Mouse (Mus musculus) erythroblast, embryonic 14.5 days (primary cell): Measurements from ENCODE around the gene Gtpbp2. TPM values are rescaled to one million over a fixed set of nuclear protein-coding genes. Genes with fewer than 3 reads are reported as not detected.

ENCODE experiments used
- H3K27me3 ChIP-seq: 2 replicates; pipeline ENCODE4 v1.6.1; 2012; ENCODE audit warnings: inconsistent platforms; ENCODE audit not compliant: control insufficient read depth
- H3K36me3 ChIP-seq: 2 replicates; pipeline ENCODE4 v1.6.1; 2012; ENCODE audit warnings: mild to moderate bottlenecking, inconsistent platforms; ENCODE audit not compliant: control insufficient read depth
- H3K4me1 ChIP-seq: 2 replicates; pipeline ENCODE4 v1.6.1; 2012; ENCODE audit warnings: inconsistent platforms; ENCODE audit not compliant: control insufficient read depth
- H3K4me3 ChIP-seq: replicated peaks from 2 replicates; pipeline ENCODE3; 2012; ENCODE audit warnings: moderate library complexity, mild to moderate bottlenecking, inconsistent platforms
- H3K9me3 ChIP-seq: 2 replicates; pipeline ENCODE4 v1.6.1; 2012; ENCODE audit warnings: low read length, inconsistent platforms, mixed read lengths; ENCODE audit not compliant: control insufficient read depth
- GATA1 ChIP-seq: IDR thresholded peaks from 2 replicates; pipeline ENCODE4 v1.6.1; 2012; ENCODE audit warnings: low read length, inconsistent platforms, mixed read lengths
- TAL1 ChIP-seq: IDR thresholded peaks from 3 replicates; pipeline ENCODE4 v1.6.1; 2012; ENCODE audit warnings: low read length, inconsistent platforms, mixed read lengths
- polyA plus RNA-seq: library from polyadenylated mRNA; stranded (reverse); fragments of >175 nt; gene quantifications from 2 replicates; pipeline ENCODE4 v1.2.3, GENCODE M21; 2012

Gtpbp2 gene
- polyA plus RNA-seq, 1 experiment, result 15.3 TPM

DNA sequence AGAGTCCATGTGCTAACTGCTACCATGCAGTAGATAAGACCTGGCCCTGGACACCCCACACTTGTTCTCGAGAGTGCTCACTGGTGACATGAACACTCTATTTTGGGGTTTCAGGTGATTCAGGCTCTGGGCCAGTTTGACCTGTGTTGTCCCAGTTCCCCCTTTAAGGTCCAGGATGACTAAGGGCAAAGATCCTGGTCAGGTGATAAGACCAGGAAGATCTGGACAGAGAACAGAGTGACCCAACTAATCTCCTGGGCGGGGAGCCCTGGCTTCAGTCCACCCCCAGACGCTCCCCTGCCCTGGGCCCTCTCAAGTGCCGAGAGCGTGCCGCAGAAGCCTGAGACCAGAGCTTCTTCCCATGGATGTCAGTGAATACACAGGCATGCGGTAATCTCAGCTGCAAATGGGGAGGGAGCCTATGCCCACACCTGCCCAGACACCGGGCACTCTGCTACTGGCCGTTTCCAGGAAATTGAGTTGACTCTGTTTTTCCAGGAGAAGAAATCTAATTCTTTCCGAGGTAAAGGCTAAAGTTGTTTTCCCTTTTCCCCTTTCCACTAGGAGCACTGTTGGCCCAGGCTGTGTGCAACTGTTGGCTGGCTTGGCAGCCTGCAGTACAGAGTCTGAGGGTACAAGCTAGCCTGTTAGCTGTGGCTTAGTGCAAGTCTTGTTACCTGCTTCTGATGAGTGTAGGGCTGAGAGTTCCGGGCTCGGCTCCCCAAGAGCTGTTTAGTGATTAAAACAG, 36.7 kb upstream of the Gtpbp2 start:
- Histone ChIP-seq H3K36me3 (peaks cover 92% of the 10 kb centered on the region), H3K9me3 (no peaks in the 10 kb centered on the region), H3K4me1 (no peaks in the 10 kb centered on the region), H3K27me3 (no peaks in the 10 kb centered on the region), H3K4me3 (no peak overlapping the region)
- no peak for TF ChIP-seq GATA1
- TF ChIP-seq TAL1, result no peak

GRCm38 (mm10) chr17:46126608-46127007, 34.2 kb upstream of the Gtpbp2 start:
- H3K36me3 ChIP-seq, result peaks cover 86% of the 10 kb centered on the region
- no peaks in the 10 kb centered on the region for H3K27me3 ChIP-seq
- no peaks in the 10 kb centered on the region for H3K4me1 ChIP-seq
- TF ChIP-seq TAL1 (no peak), GATA1 (no peak)
- no peak overlapping the region for H3K4me3 ChIP-seq
- no peaks in the 10 kb centered on the region for H3K9me3 ChIP-seq

GRCm38 (mm10) chr17:46127814-46128493, 32.9 kb upstream of the Gtpbp2 start:
- TF ChIP-seq TAL1, result no peak
- TF ChIP-seq GATA1, result no peak
- Histone ChIP-seq H3K4me1 (peaks cover 9% of the 10 kb centered on the region), H3K4me3 (no peak overlapping the region), H3K27me3 (no peaks in the 10 kb centered on the region), H3K9me3 (no peaks in the 10 kb centered on the region), H3K36me3 (peaks cover 73% of the 10 kb centered on the region)

- Histone ChIP-seq H3K4me3 (no peak overlapping the region), H3K36me3 (peaks cover 53% of the 10 kb centered on the region), H3K9me3 (no peaks in the 10 kb centered on the region), H3K27me3 (no peaks in the 10 kb centered on the region; the same call in 1 of the 2 replicates), H3K4me1 (peaks cover 11% of the 10 kb centered on the region)
- TF ChIP-seq TAL1 (no peak), GATA1 (no peak)
Measured at GRCm38 (mm10) chr17:46129741-46130498, 30.9 kb upstream of the Gtpbp2 start.

GRCm38 (mm10) chr17:46132058-46132718, 28.6 kb upstream of the Gtpbp2 start:
- peaks cover 30% of the 10 kb centered on the region for H3K36me3 ChIP-seq
- TF ChIP-seq TAL1 (no peak), GATA1 (no peak)

GRCm38 (mm10) chr17:46132862-46133261, 28.0 kb upstream of the Gtpbp2 start:
- no peak for TF ChIP-seq TAL1
- Histone ChIP-seq H3K4me3 (no peak overlapping the region), H3K36me3 (peaks cover 24% of the 10 kb centered on the region), H3K27me3 (peaks cover 6% of the 10 kb centered on the region), H3K9me3 (no peaks in the 10 kb centered on the region), H3K4me1 (peaks cover 11% of the 10 kb centered on the region)

More at GRCm38 (mm10) chr17:46132058-46132718, 28.6 kb upstream of the Gtpbp2 start:
- Histone ChIP-seq H3K9me3 (no peaks in the 10 kb centered on the region), H3K27me3 (peaks cover 6% of the 10 kb centered on the region), H3K4me3 (no peak overlapping the region), H3K4me1 (peaks cover 11% of the 10 kb centered on the region)

DNA sequence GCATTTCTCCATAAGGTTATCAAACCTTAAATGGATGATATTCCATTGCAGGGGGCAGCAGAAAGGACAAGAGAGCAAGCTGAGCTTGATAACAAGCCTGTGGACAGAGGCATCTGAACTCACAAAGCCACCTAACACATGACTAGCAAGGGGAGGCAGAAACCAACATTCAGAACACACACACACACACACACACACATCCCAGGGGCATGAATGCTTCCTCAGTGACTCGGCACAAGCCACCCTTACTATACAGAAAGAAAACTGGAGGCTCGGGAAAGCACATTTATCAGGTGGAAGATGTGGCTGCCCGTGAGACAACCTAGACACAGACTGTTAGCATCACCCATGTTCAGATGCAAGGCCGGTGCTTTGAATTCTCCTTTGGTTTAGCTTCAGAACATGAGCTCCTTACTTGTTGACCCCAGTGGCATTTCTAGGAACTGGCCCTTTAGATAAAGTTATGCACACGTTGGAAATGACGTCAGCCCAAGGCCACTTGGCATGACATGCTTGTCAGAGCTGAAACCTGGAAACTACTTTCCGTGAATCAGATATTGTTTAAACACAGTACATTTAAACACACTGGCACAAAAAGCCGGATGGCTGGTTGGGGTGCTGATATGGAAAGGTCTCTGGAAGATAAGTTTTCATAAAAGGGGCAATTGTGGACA, 22.1 kb upstream of the Gtpbp2 start:
- H3K4me3 ChIP-seq, result no peak overlapping the region
- H3K36me3 ChIP-seq, result peaks cover 1% of the 10 kb centered on the region; the same call in 1 of the 2 replicates
- H3K4me1 ChIP-seq, result peaks cover 17% of the 10 kb centered on the region
- TF ChIP-seq GATA1, result no peak
- no peak for TF ChIP-seq TAL1
- peaks cover 10% of the 10 kb centered on the region for H3K27me3 ChIP-seq
- no peaks in the 10 kb centered on the region for H3K9me3 ChIP-seq

DNA sequence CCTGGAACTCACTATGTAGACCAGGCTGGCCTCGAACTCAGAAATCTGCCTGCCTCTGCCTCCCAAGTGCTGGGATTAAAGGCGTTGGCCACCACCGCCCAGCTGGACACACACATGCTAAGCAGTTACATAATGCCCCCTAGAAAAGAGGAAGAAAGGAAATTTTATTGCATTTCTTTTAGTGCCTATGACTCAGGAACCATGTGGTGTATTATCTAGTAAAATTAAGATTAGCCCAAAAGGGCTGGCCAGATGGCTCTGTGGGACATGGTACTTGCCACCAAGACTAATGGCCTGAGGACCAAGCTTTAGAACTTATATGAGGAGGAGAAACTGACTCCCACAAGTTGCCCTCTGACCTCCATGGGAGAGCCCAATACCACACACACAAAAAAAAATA, 21.0 kb upstream of the Gtpbp2 start:
- Histone ChIP-seq H3K4me3 (no peak overlapping the region), H3K9me3 (no peaks in the 10 kb centered on the region), H3K36me3 (peaks cover 9% of the 10 kb centered on the region), H3K27me3 (peaks cover 13% of the 10 kb centered on the region), H3K4me1 (peaks cover 29% of the 10 kb centered on the region)
- TF ChIP-seq TAL1, result no peak
- no peak for TF ChIP-seq GATA1
